Mouse (Mus musculus): Measurements from ENCODE around the gene Tenm4. TPM values are rescaled to one million over a fixed set of nuclear protein-coding genes. Genes with fewer than 3 reads are reported as not detected.

The Tenm4 gene
- total RNA-seq, 1 experiment, result 38.9 TPM

DNA sequence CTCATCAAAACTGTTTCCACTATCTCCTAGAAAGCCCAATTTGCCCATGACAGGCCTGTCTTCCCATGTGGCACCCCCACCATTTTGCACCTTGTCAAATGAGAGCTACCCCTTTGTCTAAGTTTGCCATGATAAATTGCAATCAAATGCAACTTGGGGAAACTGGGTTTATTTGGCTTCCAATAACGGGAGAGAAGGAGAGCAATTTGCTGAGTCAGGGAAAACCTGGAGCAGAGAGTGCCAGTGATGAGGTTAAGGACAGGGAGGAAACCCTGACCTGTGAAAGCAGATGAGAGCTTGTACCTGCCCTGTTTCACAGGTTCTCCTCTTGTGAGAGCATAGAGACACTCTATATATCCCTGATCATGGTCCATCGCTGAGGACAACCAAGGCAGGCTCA lies 170.4 kb downstream of the Tenm4 start:
- no peak for DNase-seq (ENCODE audit: low read depth, low spot score)
- Histone ChIP-seq H3K36me3 (ENCODE audit: control insufficient read depth, insufficient read depth, low read length, poor library complexity, severe bottlenecking) (no peaks in the 10 kb centered on the region), H3K27ac (ENCODE audit: insufficient read depth, low read depth, low read length, poor library complexity, severe bottlenecking) (no peak overlapping the region), H3K4me3 (ENCODE audit: insufficient read depth in 1 of 2, low read depth in 1 of 2, low read length in 2 of 2, poor library complexity in 1 of 2, severe bottlenecking in 1 of 2) (no peak overlapping the region), H3K9ac (ENCODE audit: insufficient read depth, low read depth, low read length, poor library complexity, severe bottlenecking) (no peak overlapping the region), H3K9me3 (ENCODE audit: control insufficient read depth, insufficient read depth, low read depth, low read length) (no peaks in the 10 kb centered on the region), H3K4me1 (ENCODE audit: control insufficient read depth in 2 of 2, insufficient read depth in 2 of 2, low read length in 2 of 2, poor library complexity in 1 of 2) (peaks cover 0 to 6% of the 10 kb centered on the region in 2 experiments; a peak in 2 of 4 replicates)
- in situ Hi-C loops (cut with MboI; ENCODE audit: low sequenced_read_pairs in 2 of 2, unreplicated experiment in 2 of 2), result no loop called here
- no peak for TF ChIP-seq ZC3H11A (IDR thresholded peaks at IDR 0.05; ENCODE audit: borderline replicate concordance, low read depth, low read length)
- no peak for TF ChIP-seq CHD2 (IDR thresholded peaks at IDR 0.05; ENCODE audit: low read depth, low read length)
- peak; percentile 90 for TF ChIP-seq MAFK (IDR thresholded peaks at IDR 0.05; ENCODE audit: insufficient read depth, low read depth, low read length)
- TF ChIP-seq HCFC1 (IDR thresholded peaks at IDR 0.05; ENCODE audit: borderline replicate concordance, insufficient read depth, low read length), result no peak

DNA sequence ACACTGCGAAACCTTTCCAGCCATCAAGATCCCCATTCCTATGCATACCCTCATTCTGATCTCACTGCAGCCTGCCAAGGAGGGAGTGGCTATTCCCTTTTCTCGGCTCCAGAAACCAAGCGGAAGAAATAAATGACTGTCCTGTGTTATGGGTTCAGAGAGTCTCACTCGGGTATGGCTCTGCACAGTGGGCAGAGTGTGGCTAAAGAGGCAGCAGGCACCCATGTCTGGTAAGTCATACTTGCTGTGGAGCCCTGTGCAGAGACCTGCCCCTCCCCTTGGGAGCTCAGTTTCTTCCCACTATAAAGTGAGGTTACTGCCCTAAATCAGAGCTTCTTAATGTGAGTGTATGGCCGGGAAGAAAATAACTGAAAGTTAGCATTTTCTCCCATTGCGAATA lies 171.9 kb downstream of the Tenm4 start:
- no peak for DNase-seq (ENCODE audit: low read depth, low spot score)
- in situ Hi-C loops (cut with MboI; ENCODE audit: low sequenced_read_pairs in 2 of 2, unreplicated experiment in 2 of 2), result no loop called here
- no peak overlapping the region for H3K27ac ChIP-seq (ENCODE audit: insufficient read depth, low read depth, low read length, poor library complexity, severe bottlenecking)
- no peaks in the 10 kb centered on the region for H3K36me3 ChIP-seq (ENCODE audit: control insufficient read depth, insufficient read depth, low read length, poor library complexity, severe bottlenecking)
- H3K9ac ChIP-seq (ENCODE audit: insufficient read depth, low read depth, low read length, poor library complexity, severe bottlenecking), result no peak overlapping the region
- TF ChIP-seq MAFK (IDR thresholded peaks at IDR 0.05; ENCODE audit: insufficient read depth, low read depth, low read length) (no peak), HCFC1 (IDR thresholded peaks at IDR 0.05; ENCODE audit: borderline replicate concordance, insufficient read depth, low read length) (no peak), CHD2 (IDR thresholded peaks at IDR 0.05; ENCODE audit: low read depth, low read length) (no peak), ZC3H11A (IDR thresholded peaks at IDR 0.05; ENCODE audit: borderline replicate concordance, low read depth, low read length) (no peak), ZNF384 (IDR thresholded peaks at IDR 0.05; ENCODE audit: low read depth, low read length) (no peak)
- H3K9me3 ChIP-seq (ENCODE audit: control insufficient read depth, insufficient read depth, low read depth, low read length), result no peaks in the 10 kb centered on the region
- H3K4me3 ChIP-seq (ENCODE audit: insufficient read depth in 1 of 2, low read depth in 1 of 2, low read length in 2 of 2, poor library complexity in 1 of 2, severe bottlenecking in 1 of 2), result no peak overlapping the region
- H3K4me1 ChIP-seq (ENCODE audit: control insufficient read depth in 2 of 2, insufficient read depth in 2 of 2, low read length in 2 of 2, poor library complexity in 1 of 2), result peaks cover 0 to 3% of the 10 kb centered on the region in 2 experiments; a peak in 1 of 4 replicates

DNA sequence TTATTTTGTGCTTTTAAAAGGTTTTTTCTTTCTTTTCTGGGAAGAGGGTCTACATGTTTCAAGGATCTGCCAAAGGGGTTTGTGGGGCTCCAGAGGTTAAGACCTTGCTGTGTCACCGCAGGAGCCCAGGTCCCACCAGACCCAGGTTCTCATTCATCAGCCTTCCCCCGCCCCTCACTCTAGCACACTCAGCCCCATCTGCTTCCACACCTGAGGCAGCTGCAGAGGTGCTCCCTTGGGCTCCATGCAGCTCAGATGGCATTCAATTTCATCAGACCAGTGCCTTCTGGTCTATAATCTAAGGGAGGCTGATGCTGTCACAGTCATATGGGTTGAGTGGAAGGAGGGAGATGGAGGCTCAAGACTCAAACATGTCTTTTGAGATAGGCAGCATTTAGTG lies 172.6 kb downstream of the Tenm4 start:
- Histone ChIP-seq H3K4me3 (ENCODE audit: insufficient read depth in 1 of 2, low read depth in 1 of 2, low read length in 2 of 2, poor library complexity in 1 of 2, severe bottlenecking in 1 of 2) (no peak overlapping the region), H3K36me3 (ENCODE audit: control insufficient read depth, insufficient read depth, low read length, poor library complexity, severe bottlenecking) (no peaks in the 10 kb centered on the region), H3K27ac (ENCODE audit: insufficient read depth, low read depth, low read length, poor library complexity, severe bottlenecking) (no peak overlapping the region), H3K4me1 (ENCODE audit: control insufficient read depth in 2 of 2, insufficient read depth in 2 of 2, low read length in 2 of 2, poor library complexity in 1 of 2) (peaks cover 0 to 3% of the 10 kb centered on the region in 2 experiments; a peak in 1 of 4 replicates), H3K9me3 (ENCODE audit: control insufficient read depth, insufficient read depth, low read depth, low read length) (no peaks in the 10 kb centered on the region), H3K9ac (ENCODE audit: insufficient read depth, low read depth, low read length, poor library complexity, severe bottlenecking) (no peak overlapping the region)
- no peak for DNase-seq (ENCODE audit: low read depth, low spot score)
- in situ Hi-C loops (cut with MboI; ENCODE audit: low sequenced_read_pairs in 2 of 2, unreplicated experiment in 2 of 2), result no loop called here
- no peak for TF ChIP-seq ZNF384 (IDR thresholded peaks at IDR 0.05; ENCODE audit: low read depth, low read length)
- TF ChIP-seq MAFK (IDR thresholded peaks at IDR 0.05; ENCODE audit: insufficient read depth, low read depth, low read length), result no peak
- TF ChIP-seq CHD2 (IDR thresholded peaks at IDR 0.05; ENCODE audit: low read depth, low read length), result no peak
- TF ChIP-seq HCFC1 (IDR thresholded peaks at IDR 0.05; ENCODE audit: borderline replicate concordance, insufficient read depth, low read length), result no peak
- no peak for TF ChIP-seq ZC3H11A (IDR thresholded peaks at IDR 0.05; ENCODE audit: borderline replicate concordance, low read depth, low read length)

DNA sequence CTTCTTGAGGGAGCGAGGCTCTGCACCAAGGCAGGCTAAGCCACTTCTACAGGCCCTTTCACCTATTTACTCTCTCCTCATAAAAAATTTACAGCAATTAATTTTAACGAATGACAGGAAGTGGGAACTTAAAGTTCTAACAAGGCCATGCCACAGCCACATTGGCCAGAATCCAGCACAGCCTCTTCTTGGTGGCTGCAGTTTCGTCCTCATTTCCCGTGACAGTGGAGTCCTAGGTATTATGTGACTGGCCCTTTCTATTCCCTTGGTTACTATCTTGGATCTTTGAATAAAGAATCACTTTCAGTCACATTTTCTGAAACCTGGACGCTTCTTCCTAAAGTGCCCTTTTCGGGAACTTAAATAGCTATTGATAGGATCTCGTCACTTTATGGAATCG lies 181.6 kb downstream of the Tenm4 start:
- Histone ChIP-seq H3K27ac (ENCODE audit: insufficient read depth, low read depth, low read length, poor library complexity, severe bottlenecking) (no peak overlapping the region), H3K9me3 (ENCODE audit: control insufficient read depth, insufficient read depth, low read depth, low read length) (no peaks in the 10 kb centered on the region), H3K4me3 (ENCODE audit: insufficient read depth in 1 of 2, low read depth in 1 of 2, low read length in 2 of 2, poor library complexity in 1 of 2, severe bottlenecking in 1 of 2) (no peak overlapping the region), H3K4me1 (ENCODE audit: control insufficient read depth in 2 of 2, insufficient read depth in 2 of 2, low read length in 2 of 2, poor library complexity in 1 of 2) (0 out of 4 replicates have a peak, but pooled peaks cover 0 to 1% of the 10 kb centered on the region in 2 experiments), H3K36me3 (ENCODE audit: control insufficient read depth, insufficient read depth, low read length, poor library complexity, severe bottlenecking) (no peaks in the 10 kb centered on the region), H3K9ac (ENCODE audit: insufficient read depth, low read depth, low read length, poor library complexity, severe bottlenecking) (no peak overlapping the region)
- in situ Hi-C loops (cut with MboI; ENCODE audit: low sequenced_read_pairs in 2 of 2, unreplicated experiment in 2 of 2), result no loop called here
- no peak for TF ChIP-seq MAFK (IDR thresholded peaks at IDR 0.05; ENCODE audit: insufficient read depth, low read depth, low read length)
- no peak for TF ChIP-seq ZNF384 (IDR thresholded peaks at IDR 0.05; ENCODE audit: low read depth, low read length)
- no peak for TF ChIP-seq HCFC1 (IDR thresholded peaks at IDR 0.05; ENCODE audit: borderline replicate concordance, insufficient read depth, low read length)
- TF ChIP-seq ZC3H11A (IDR thresholded peaks at IDR 0.05; ENCODE audit: borderline replicate concordance, low read depth, low read length), result no peak
- TF ChIP-seq CHD2 (IDR thresholded peaks at IDR 0.05; ENCODE audit: low read depth, low read length), result no peak
- no peak for DNase-seq (ENCODE audit: low read depth, low spot score)
